ENCODE assay signal across 22 mouse cellular contexts in the genomic region with DNA sequence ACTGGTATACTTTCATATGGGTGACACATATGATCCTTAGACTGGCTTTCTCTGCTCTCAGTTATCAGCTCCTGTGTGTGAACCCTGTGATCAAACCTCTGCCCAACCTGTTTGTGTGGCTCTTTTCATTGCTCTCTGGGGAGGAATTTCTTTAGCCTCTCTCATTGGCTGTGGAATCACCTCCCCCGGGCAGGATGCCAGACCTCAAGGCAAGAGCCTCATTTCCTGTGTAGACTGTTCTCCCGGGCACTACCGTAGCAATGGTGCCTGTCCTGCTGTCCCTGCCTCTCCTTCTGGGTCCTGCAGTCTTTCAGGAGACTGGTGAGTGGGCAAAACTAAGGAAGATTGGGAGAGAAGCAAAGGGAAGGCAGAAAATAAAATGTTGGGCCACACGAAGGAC. TPM values are rescaled to one million over a fixed set of nuclear protein-coding genes. Genes with fewer than 3 reads are reported as not detected.
DNase-seq lines count a peak whose midpoint lies in the region; ATAC-seq and TF ChIP-seq lines count a peak whose summit lies in the region.
"Had no signal": no experiment of that assay in that cellular context is flagged by ENCODE, and none has a peak within 500 bp of the region (broad histone marks: within the 10 kb centered on the region; RNA-seq: fewer than 3 reads in every experiment).

A gene (plus strand): TSS at position 221 of the 400 bp plus-strand sequence.

- H3K4me1 ChIP-seq in kidney, embryonic 14.5 days (ENCODE audit: control insufficient read depth, insufficient read depth, low read length): no peaks in the 10 kb centered on the region
- no peaks in the 10 kb centered on the region for H3K4me1 ChIP-seq in liver, postnatal 0 days (ENCODE audit: insufficient read depth)
- H3K4me1 ChIP-seq: forebrain, embryonic 15.5 days; liver, embryonic 13.5 days; neural tube, embryonic 15.5 days had no signal

- no peak for TF ChIP-seq POLR2A in brain, embryonic 14.5 days (IDR thresholded peaks at IDR 0.05; ENCODE audit: borderline replicate concordance, extremely low read depth, insufficient read depth, insufficient read length, poor library complexity, severe bottlenecking)

- DNase-seq in kidney, adult 11 months: peak; percentile 64
- peak; percentile 4 for DNase-seq in lung, postnatal 10 days
- DNase-seq in lung, postnatal 25 days (ENCODE audit: low spot score): no peak
- DNase-seq in brain, embryonic 14.5 days (ENCODE audit: low read depth): peak; percentile 0
- DNase-seq in liver, postnatal 0 days: peak; percentile 84
- no peak for DNase-seq in right cerebral cortex, adult 18-20 months
- DNase-seq in thymus, postnatal 25 days: no peak
- DNase-seq: cerebellum, adult 11-12 months; cerebellum, postnatal 36 days; heart, postnatal 14 days; liver, embryonic 13.5 days; midbrain, embryonic 14.5 days; thymus, postnatal 4 days had no signal

- H3K9me3 ChIP-seq in kidney, embryonic 14.5 days (ENCODE audit: control insufficient read depth, low read length): no peaks in the 10 kb centered on the region
- no peaks in the 10 kb centered on the region for H3K9me3 ChIP-seq in liver, postnatal 0 days (ENCODE audit: low read length)
- H3K9me3 ChIP-seq: forebrain, embryonic 15.5 days; liver, embryonic 13.5 days; neural tube, embryonic 15.5 days had no signal

- ATAC-seq in kidney, embryonic 14.5 days (ENCODE audit: low FRiP score, low TSS enrichment): no peak
- peak; percentile 88 for ATAC-seq in liver, postnatal 0 days
- ATAC-seq: forebrain, embryonic 15.5 days had no signal

- H3K4me2 ChIP-seq in kidney, embryonic 14.5 days (replicated peaks; ENCODE audit: low read depth, low read length): no peak within 1 kb of the TSS
- H3K4me2 ChIP-seq in liver, postnatal 0 days (ENCODE audit: low read depth, low read length): peak within 1 kb of the TSS; percentile 62
- H3K4me2 ChIP-seq: forebrain, embryonic 15.5 days; heart, embryonic 11.5 days; hindbrain, embryonic 14.5 days; liver, embryonic 13.5 days; neural tube, embryonic 15.5 days had no signal

- 77% methylated on average over 4 of the region's 4 CpGs for WGBS in kidney, embryonic 14.5 days
- WGBS in liver, postnatal 0 days (ENCODE audit: insufficient replicate concordance): 38% methylated on average over 4 of the region's 4 CpGs

- H3K27me3 ChIP-seq in kidney, embryonic 14.5 days (ENCODE audit: control insufficient read depth, insufficient read depth, low read length): no peaks in the 10 kb centered on the region
- no peaks in the 10 kb centered on the region for H3K27me3 ChIP-seq in liver, postnatal 0 days (ENCODE audit: insufficient read depth, low read length)
- H3K27me3 ChIP-seq: forebrain, embryonic 15.5 days; liver, embryonic 13.5 days; neural tube, embryonic 15.5 days had no signal

- no peak for TF ChIP-seq CTCF in brain, embryonic 14.5 days (IDR thresholded peaks at IDR 0.05; ENCODE audit: borderline replicate concordance, extremely low read depth, insufficient read depth, insufficient read length)
- no peak for TF ChIP-seq CTCF in liver, postnatal 0 days (IDR thresholded peaks at IDR 0.05; ENCODE audit: low read depth)

- H3K36me3 ChIP-seq in kidney, embryonic 14.5 days (ENCODE audit: control insufficient read depth, insufficient read depth, low read length): no peaks in the 10 kb centered on the region
- no peaks in the 10 kb centered on the region for H3K36me3 ChIP-seq in liver, postnatal 0 days (replicated peaks; ENCODE audit: insufficient read depth, low read length)
- H3K36me3 ChIP-seq: forebrain, embryonic 15.5 days; liver, embryonic 13.5 days; neural tube, embryonic 15.5 days had no signal

- no peak within 1 kb of the TSS for H3K9ac ChIP-seq in kidney, embryonic 14.5 days (ENCODE audit: low read depth, low read length)
- peak within 1 kb of the TSS; percentile 74 for H3K9ac ChIP-seq in liver, postnatal 0 days (replicated peaks)
- H3K9ac ChIP-seq: forebrain, embryonic 15.5 days; hindbrain, embryonic 14.5 days; liver, embryonic 13.5 days; neural tube, embryonic 15.5 days had no signal

- H3K27ac ChIP-seq in kidney, embryonic 14.5 days (ENCODE audit: low read depth, low read length): no peak within 1 kb of the TSS
- peak within 1 kb of the TSS; percentile 91 for H3K27ac ChIP-seq in liver, postnatal 0 days (ENCODE audit: low read depth)
- H3K27ac ChIP-seq: forebrain, embryonic 15.5 days; hindbrain, embryonic 14.5 days; kidney, postnatal 0 days; liver, embryonic 13.5 days; neural tube, embryonic 15.5 days had no signal

- no peak within 1 kb of the TSS for H3K4me3 ChIP-seq in kidney, embryonic 14.5 days (ENCODE audit: low read length)
- H3K4me3 ChIP-seq in liver, postnatal 0 days (ENCODE audit: low read depth, low read length): peak within 1 kb of the TSS; percentile 41
- H3K4me3 ChIP-seq: forebrain, embryonic 15.5 days; liver, embryonic 13.5 days; myocyte; neural tube, embryonic 15.5 days had no signal

- TF ChIP-seq EP300 in liver, postnatal 0 days (IDR thresholded peaks at IDR 0.05; ENCODE audit: low read depth): peak; percentile 69

RNA-seq across cellular contexts. Expression of the gene that starts here (rescaled TPM):
- polyA plus RNA-seq in kidney, embryonic 14.5 days (2014; fragmentation: Nextera tagmentation; extraction: Ambion mirVana): not detected in 2 replicates
- polyA plus RNA-seq in brain, embryonic 14.5 days (2012; rRNA removed): 0.08 TPM in 1 of 2 replicates, not detected in the other
- polyA plus RNA-seq in liver, postnatal 0 days (2015; fragmentation: Nextera tagmentation; extraction: Ambion mirVana): 745 and 764 TPM in 2 replicates
- polyA plus RNA-seq: C2C12; embryonic facial prominence, embryonic 11.5 days; forebrain, embryonic 15.5 days; heart, embryonic 11.5 days; hindbrain, embryonic 14.5 days; midbrain, embryonic 14.5 days; myocyte; neural tube, embryonic 15.5 days had no signal

Comparison
In these comparisons a context has a peak if more than half of its experiments do, and no peak if none do; other contexts are left out.
1. RNA of the gene that starts here (polyA plus RNA-seq): 745 to 764 TPM in liver, postnatal 0 days; 0.08 TPM in brain, embryonic 14.5 days and not detected in kidney, embryonic 14.5 days; every median in the first group is over 100 times any median in the second.
2. DNase-seq: peak in kidney, adult 11 months (single experiment), lung, postnatal 10 days (single experiment) and liver, postnatal 0 days (single experiment); none in lung, postnatal 25 days (single experiment), right cerebral cortex, adult 18-20 months (single experiment) and thymus, postnatal 25 days (single experiment).
3. Peak in DNase-seq in brain, embryonic 14.5 days; RNA of the gene not detected or under 1 TPM.